Mouse (Mus musculus): Measurements from ENCODE around the gene Phospho1.

The Phospho1 gene

DNA sequence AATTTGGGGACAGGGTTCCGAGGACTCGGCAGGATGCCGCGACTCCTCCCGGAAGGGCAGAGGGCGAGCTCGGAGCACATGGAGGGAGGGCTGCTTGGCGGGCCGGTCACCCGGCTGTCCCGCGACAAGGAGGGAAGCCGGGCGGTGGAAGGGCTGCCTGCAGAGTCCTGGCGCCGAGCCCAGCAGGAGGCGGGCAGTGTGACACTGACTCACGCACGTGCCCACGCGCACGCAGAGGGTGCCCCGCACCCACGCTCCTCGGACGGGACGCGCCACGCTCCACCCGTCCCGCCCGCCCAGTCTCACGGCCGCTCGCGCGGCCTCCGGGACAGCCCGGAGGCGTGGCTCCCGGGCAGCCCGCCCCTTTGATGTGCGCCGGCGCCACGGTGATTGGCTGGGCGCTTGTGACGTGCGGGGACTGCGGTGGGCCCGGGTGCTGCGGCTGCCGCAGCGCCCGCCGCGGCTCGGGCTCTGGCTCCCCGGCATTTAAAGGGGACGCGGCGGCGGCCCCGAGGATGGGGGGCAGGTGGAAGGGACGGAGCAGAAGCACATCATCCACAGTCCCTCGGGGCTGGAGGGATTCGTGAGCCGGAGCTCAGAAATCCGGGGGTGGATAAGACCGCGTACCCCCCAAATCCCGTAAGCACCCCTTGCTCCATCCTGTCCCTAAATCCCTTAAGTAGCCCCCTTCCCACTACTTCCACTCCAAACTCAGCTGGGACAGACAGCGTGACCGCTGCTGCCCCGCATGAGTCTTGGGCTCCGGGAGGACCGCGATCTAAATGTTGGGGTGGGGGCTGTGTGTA lies at the start of gene Phospho1:
Gene Phospho1, plus strand, starts transcription at position 429 of the 806 bp plus-strand sequence.
- DNase-seq (ENCODE audit: low spot score in 2 of 2) = peak; percentile 82 to 87

DNA sequence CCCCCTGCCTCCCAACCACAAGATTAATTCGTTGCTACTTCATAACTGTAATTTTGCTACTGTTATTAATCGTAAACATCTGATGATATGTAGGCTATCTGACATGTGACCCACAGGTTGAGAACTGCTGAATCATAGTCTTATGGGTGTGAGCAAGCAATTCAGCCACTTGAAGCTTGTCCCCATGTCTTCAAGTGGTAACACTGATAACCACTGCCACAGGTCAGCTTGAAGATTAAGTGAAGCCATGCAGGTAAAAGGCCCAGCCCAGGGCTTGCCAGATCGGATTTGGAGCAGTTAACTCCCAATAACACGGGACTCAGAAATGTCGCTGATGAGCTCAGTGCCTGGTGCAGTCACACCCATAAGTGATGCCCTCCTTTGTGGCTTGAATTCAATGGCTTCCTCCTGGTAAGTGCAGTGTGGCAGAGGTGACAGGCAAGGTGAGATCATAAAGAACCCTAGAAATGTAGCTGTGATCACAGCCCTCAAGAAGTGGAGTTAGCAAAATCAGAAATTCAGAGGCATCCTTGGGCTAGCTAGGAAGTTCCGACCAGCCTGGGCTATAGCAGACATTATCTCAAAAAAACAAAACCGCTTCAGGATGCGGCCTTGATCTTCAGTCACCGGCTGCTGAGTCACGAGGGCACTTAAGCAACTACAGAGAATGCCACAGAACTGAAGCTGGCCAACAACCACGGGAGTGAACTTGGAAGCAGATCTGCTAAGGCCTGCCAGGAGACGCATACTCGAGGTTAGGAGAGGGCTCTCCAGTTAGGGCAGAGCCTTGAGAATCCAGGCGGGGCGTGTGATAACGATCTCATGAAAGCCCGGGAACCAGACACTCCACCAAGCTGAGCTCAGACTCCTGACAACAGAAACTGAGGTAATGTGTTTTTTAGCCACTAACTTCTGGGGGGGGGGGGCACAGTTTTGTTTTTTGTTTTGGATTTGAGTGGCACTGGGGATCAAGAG lies 46.7 kb upstream of the Phospho1 start:
- DNase-seq (ENCODE audit: low spot score in 2 of 2) = no peak

DNA sequence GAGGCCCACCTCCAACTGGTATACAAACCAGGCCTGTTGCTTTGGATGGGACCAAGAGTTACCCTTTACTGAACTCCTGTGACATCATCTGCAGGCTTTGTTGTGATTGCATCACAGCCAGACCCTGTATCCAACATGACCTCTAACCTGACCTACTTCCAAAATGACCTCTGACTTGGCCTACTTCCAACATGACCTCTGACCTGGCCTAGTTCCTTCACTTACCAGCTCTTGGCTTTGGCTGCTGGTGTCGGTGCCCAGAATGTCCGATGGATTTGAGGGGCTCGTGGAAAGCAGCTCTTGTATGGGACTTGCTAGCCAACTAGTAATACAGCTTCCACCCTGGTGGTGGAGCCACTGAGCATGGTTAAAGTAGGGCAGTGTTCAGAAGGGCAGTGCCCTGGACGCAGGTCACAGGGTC lies 45.5 kb upstream of the Phospho1 start:
- DNase-seq (ENCODE audit: low spot score in 2 of 2) = no peak

DNA sequence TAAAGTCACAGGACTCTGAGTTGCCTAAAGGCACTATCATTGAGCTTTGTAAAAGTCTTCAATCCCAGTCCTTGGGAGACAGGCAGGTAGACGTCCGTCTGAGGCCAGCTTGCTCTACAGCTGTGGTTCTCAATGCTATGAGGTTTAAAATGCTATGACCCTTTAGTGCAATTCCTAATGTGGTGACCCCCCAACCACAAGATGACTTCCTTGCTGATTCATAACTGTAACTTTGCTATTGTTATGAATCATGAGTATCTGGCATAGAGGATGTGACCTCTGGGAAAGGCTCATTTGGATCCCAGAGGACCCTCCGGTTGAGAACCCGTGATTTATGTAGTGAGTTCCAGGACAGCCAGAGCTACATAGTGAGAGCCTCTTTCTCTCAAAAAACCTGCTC lies 44.9 kb upstream of the Phospho1 start:
- DNase-seq (ENCODE audit: low spot score in 2 of 2) = no peak

DNA sequence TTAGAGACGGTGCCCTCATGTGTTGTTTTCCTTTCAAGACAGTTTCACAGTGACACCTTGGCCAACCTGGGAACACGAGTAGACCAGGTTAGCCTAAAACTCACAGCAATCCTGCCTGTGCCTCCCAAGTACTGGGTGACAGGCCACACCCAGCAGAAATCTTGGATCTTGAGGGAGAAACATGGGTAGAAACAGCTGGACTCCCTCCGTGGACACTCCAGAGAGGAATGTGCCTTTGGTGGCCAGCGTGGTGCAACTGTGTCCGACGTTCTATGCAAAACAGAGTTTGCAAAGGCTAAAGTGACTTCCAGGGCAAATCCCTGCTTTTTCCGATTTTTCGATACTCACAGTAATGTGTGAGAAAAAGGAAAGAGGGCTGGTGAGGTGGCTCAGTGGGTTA lies 43.8 kb upstream of the Phospho1 start:
- DNase-seq (ENCODE audit: low spot score in 2 of 2) = no peak

DNA sequence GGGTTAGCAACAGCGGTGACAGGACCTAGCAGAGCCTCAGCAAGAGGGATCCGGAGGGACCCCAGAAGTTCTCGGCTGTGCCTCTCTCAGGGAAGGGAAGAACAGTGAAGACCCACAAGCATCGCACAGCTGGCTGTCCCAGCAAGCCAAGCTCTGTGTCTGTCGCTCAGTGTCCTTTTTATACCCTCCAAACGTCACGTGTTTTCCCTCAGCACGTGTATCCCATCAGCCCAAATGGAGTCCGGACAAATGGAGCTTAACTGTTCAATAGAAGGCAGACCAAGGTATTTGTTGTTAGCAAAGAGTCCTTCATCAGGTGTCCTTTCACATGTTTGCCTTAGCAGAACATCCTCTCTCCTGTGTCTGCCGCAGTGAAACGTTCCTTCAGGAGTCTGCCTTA lies 42.7 kb upstream of the Phospho1 start:
- no peak for DNase-seq (ENCODE audit: low spot score in 2 of 2)

DNA sequence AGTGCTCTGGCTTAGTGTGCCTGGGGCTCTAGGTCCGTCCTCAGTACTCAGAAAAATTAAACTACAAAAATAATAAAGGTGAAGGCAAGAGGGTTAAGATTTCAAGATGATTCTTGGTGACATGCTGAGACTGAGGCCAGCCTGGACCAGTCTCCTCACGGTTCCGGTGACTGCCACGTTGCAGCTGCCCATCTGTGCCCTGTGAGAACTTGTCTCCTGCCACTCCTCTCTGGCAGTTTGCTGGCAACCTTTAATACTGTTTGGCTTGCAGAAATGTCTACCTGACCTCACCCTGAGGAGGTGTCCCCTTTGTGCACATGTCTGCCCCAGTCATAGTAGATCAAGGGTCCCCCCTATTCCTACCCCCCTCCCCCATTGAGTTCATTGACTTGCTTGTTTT lies 40.8 kb upstream of the Phospho1 start:
- no peak for DNase-seq (ENCODE audit: low spot score in 2 of 2)

DNA sequence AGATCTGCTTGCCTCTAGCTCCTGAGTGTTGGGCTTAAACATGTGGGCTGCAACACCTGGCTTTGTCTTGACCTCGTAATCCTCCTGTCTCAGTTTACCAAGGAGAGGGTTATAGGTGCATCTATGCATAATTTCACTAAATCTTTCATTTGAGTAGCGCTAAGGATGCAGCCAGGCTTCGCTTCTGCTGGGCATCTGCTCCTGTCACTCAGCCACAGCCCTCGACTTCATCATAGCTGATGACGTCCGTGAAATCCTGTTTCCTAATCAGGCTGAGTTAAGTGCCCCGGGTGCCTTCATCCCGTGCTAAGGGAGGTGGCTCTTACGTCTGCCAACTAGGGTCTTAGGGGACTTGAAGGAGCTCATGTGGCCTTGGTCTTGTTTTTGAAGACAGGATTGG lies 40.3 kb upstream of the Phospho1 start:
- no peak for DNase-seq (ENCODE audit: low spot score in 2 of 2)

DNA sequence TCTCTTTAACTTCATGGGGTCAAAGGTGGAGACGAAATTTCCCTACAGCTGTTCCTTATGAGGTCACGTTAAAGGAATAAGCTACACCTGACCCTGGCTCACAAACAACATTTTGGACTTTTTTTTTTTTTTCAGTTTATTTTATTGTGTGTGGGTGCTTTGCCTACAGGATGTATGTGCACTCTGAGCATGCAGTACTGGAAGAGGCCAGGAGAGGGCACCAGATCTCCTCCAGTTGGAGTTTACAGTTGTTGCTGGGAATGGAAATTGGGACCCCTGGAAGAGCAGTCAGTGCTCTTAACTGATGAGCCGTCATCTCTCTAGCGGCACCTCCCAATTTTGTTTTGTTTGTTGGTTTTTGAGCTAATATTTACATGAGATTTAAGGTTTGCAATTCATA lies 38.6 kb upstream of the Phospho1 start:
- DNase-seq (ENCODE audit: low spot score in 2 of 2) = no peak

DNA sequence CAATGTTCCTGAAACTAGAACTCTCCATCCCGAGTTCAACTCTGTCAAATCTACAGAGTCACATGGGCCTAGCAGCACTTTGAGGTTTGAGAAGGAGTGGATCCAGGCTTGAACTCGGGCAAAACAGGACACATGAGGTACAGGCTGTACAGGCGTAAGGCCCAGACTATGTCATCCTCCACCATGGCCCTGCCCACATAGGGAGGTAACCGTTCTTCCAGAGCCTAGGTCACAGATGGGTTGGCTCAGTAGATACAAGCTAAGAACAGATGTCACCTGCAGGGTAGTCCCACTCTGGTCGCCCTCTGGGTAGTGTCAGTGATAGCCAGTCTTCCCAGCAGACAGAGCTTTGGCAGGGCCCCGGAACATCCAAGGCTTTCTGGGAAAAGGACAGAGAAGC lies 37.8 kb upstream of the Phospho1 start:
- DNase-seq (ENCODE audit: low spot score in 2 of 2) = no peak

DNA sequence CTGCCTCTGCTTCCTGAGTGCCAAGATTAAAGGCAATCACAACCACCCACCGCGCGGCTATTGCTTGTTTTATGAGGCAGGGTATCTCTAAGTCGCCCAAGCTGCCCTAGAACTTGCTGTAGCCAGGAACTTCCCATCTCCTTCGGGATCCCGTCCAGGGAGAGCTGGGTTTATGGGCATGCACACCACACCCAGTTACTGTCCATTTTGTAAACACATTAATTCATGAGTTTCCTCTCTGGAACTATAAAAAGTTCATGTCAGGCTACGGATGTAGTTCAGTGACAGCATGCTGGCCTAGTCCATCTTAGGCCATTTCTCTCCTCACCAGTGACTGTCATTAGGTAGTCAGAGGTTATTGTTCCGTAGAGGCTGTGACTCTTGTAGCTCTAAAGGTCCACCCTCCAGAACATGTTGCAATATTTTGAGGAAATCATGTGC lies 34.8 kb upstream of the Phospho1 start:
- no peak for DNase-seq (ENCODE audit: low spot score in 2 of 2)

DNA sequence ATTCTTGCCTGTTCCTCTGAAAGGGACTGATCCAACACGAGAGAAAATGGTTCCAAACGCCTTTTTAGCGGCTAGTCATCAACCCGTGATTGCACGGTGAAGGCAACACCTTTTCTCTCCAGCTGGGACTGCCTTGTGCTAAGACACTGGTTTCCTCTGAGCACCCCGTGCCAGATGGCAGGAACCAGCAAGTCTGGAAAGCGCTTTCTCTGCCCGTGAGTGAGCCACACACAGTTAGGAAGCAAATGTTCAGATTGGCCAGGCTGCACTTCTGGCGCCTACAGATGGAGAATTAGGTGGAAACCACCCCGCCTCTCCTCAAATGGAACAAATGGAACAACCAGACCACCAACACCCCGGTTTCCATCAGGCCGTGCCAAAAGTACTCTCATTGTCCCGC lies 32.5 kb upstream of the Phospho1 start:
- DNase-seq (ENCODE audit: low spot score in 2 of 2) = peak; percentile 34 to 62

DNA sequence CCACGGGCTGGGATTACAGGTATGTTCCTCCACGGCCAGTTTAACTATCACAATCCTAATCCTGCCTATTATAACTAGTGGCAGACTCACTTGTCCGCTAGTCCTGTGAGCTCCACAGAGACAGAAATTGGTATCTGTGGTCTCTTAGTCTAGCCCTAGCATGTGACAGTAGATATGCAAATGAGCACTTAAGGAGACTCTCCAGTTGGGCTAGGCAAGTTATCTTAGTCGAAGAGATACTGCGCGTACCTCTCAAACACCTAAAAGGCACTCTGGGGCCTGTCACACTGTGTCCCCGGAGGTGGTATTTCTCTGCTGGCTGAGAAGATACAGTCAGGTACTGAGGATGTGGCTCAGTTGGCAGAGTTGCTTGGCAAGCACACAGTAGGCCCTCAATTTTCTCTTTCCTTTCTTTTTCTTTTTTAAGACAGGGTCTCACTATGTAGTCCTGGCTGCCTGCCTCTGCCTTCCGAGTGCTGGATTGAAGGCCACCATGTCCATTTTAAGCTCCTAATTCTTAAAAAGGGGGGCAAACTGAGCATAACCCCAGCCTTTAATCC lies 31.3 kb upstream of the Phospho1 start:
- no peak for DNase-seq (ENCODE audit: low spot score in 2 of 2)

DNA sequence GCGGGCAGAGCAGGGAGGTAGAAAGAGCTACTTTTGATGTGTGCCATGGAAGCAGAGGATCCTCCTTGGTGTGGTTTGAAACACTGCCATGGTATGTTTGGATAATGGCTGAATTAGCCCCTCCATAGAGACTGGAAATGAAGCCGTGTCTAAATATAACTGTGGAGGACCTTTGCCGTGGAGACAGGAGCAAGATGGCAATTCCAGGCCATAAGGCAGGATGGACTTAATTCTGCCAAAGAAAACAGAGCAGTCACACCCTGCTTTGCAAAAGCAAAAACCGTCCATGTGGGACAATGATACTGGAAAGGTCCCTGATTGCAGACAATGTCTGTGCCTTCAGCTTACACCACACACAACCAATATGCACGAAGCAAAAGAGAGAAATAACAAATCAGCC lies 30.1 kb upstream of the Phospho1 start:
- DNase-seq (ENCODE audit: low spot score in 2 of 2) = no peak

DNA sequence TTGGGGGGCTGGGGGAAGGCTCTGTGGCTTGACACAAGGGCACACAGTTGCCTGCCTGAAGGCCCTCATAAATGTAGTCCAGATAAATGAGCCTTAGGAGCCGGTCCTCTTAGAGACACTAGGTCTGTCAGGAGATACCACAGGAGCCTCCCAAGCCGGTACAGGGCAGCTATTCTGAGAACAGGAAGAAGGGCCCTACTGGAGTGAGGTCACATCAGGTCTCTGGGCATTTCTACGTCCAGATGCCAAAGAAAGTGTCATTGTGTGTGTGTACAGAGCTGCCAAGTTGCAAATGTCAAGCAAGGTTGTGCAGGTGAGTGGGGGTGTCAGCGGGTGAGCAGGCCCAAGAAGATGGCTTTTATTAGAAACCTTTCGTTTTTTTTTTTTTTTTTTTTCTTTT lies 28.7 kb upstream of the Phospho1 start:
- DNase-seq (ENCODE audit: low spot score in 2 of 2) = no peak

DNA sequence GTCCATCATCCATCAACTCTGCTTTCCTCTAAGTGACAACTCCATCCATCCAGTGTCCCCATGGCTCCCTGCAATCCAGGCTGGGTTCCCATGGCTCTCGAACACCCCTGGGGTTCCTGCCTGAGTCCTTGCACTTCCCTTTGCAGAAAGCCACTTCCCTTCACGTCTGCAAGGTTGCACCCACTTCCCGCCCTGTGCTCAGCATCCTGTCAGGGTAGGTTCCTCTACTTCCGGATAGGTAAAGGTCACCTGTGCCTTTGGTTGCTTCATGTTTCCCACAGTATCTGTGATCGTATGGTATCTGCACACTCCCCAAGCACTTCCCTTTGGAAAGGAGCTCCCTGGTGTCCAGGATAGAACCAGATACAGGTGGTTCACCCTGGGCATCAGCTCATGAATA lies 19.3 kb upstream of the Phospho1 start:
- no peak for DNase-seq (ENCODE audit: low spot score in 2 of 2)

DNA sequence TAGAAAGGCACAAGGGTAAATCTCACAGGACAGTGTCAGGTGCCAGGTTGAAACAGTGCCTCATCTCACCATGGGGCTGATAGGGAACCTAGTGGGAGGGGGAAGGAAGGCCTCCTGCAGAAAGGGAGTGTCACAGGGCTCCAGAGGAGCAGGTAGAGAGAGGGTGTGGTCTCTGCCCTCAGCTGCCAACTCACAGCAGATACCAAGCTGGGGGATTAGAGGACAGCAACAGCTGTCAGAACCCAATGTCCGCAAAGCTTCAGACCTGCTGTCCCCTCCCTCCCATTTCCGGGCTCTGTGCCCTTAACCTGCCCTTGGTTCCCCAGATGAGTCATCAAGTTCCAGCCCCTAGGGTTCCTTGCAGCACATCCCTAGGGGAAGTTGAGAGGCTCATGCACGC lies 18.8 kb upstream of the Phospho1 start:
- DNase-seq (ENCODE audit: low spot score in 2 of 2) = no peak

DNA sequence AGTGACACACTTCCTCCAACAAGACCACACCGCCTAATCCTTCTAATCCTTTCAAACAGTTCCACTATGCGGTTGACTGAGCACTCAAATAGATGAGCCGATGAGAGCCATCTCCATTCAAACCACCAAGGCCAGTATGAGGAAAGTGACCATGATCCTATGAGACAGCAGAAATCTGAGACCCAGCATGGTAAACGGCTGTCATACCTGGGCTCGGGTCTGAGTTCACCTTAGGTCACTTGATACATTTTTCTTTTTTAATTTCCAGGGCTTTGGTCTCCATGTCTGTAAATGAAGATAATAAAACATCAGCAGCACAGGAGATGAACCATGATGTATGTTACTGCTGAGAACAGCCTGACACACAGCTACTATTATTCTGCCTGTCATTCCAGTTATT lies 16.4 kb upstream of the Phospho1 start:
- no peak for DNase-seq (ENCODE audit: low spot score in 2 of 2)

DNA sequence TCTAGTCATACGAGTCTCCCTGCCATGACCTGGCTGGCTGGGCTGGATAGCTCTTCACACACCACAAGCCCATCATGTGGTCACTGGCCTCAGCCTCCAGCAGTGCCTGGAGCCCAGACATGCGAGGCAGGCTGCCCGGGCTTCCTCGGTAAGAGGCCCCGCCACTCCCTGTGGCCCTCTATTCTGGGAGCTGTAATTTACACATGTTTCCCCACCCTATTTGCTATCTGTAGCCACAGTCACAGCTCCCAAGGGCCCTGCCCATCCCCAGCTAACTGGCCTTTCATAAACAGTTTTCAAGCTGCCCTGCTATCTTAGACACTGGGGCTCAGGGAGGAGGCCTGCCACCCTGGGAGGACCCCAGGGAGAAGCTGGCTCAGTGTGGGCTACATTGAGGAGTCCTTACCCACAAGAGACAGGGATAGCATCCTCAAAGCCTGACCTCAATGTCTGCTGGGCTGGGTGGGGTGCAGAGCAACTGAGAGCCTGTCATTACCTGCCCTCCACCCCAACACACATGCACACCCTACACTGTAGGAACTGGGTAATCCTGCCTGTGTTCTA lies 15.8 kb upstream of the Phospho1 start:
- DNase-seq (ENCODE audit: low spot score in 2 of 2) = no peak

DNA sequence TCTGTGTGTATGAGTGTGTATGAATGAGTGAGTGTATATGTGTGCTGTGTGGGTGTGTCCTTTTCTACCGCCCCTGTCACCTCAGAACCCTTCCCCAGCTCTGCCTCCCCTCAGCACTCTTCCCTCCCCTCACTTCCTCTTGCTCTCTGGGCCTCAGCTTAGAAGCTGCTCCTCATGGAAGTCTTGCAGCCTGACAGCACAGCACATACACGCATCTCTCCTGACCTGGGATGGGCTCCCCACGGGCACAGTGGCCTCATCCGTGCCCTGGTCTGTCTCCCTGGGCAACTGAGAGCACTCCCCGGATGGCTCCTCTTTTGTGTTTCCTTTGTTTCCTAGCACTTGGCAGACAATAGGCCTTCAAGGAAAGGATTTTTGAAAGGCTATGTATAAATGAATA lies 14.7 kb upstream of the Phospho1 start:
- DNase-seq (ENCODE audit: low spot score in 2 of 2) = no peak

DNA sequence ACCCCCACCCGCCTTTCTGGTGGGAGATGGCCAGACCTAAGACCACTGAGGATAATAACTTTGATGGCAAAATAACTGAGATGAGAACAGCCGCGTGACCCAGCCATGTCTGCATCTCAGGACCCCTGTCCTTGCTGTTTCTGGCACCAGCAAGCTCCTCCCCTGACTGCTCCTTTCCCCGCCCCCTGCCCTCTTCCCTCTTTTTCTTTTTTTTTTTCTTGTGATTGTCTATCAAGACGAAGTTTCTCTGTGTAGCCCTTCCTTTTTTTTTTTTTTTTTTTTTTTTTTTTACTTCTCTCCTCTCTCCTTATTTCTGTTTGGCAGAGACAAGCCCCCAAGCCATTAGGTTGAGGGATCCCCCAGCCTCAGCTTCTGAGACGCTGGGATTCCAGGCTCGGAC lies 13.5 kb upstream of the Phospho1 start:
- no peak for DNase-seq (ENCODE audit: low spot score in 2 of 2)

DNA sequence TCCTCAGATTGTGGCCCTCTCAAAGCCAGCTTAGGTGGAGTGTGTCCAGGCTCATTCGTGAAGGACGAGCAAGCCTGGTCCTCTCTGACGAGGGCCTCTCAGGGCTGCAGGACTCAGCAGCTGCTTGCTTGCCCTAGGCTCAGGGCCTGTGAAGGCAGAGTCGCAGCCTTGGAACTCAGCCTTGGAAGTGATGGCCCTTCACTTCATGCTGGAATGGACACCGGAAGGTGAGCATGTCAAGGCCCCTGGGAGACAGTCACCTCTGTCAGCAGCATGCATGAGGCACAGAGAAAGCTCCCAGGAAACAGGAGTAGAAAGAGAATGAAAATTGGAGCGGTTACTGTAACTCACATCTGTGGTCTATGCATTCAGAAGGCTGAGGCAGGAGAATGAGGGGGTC lies 12.6 kb upstream of the Phospho1 start:
- no peak for DNase-seq (ENCODE audit: low spot score in 2 of 2)

Measured in right cerebral cortex, adult 2 months (tissue).